In the genomic region with DNA sequence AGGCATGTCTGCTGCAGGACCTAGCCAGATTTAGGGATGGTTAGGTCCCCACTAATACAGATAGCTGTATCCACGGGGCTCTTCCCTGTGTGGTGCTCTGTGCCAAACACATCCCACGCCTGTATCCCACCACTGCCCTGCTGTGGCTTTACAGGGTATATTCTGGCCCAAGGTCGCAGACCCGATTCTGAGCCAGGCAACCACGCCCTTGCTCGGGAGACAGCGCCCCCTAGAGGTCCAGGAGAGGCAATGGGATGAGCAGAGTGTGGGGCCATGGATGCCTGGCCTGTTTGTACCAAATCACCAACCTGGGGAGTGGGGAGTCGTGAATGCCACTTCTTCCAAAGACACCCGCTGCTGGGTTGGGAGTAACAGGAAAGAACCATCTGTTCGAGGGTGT, we compare ENCODE assay signal across 9 mouse cellular contexts.
DNase-seq lines count a peak whose midpoint lies in the region; ATAC-seq and TF ChIP-seq lines count a peak whose summit lies in the region.
"Had no signal": no experiment of that assay in that cellular context is flagged by ENCODE, and none has a peak within 500 bp of the region (broad histone marks: within the 10 kb centered on the region; RNA-seq: fewer than 3 reads in every experiment).

No protein-coding gene starts in this region.

- H3K4me3 ChIP-seq in lung, adult 2 months (replicated peaks; ENCODE audit: extremely low read depth, low read depth, low read length), result no peak overlapping the region
- H3K4me3 ChIP-seq: neural tube, embryonic 13.5 days had no signal

- peak; percentile 68 to 87 for DNase-seq in adrenal gland, adult (ENCODE audit: inconsistent age in 2 of 2, low spot score in 1 of 2)
- no peak for DNase-seq in adrenal gland, adult 8-10 months
- DNase-seq in right cerebral cortex, adult 18-20 months, result peak; percentile 35
- DNase-seq in right cerebral cortex, postnatal 36 days (ENCODE audit: low spot score in 2 of 2), result no peak
- DNase-seq in cerebellum, postnatal 25 days, result peak; percentile 63 to 71
- peak; percentile 61 for DNase-seq in lung, adult 2 months
- peak; percentile 25 for DNase-seq in retina, postnatal 7 days (ENCODE audit: low read depth, low spot score)

- ATAC-seq in hematopoietic stem cell, adult 5-6 weeks (replicated peaks in 1 of 2; ENCODE audit: insufficient read depth in 1 of 2, low FRiP score in 2 of 2, low TSS enrichment in 1 of 2, low read depth in 1 of 2, poor library complexity in 2 of 2, severe bottlenecking in 2 of 2), result peak; percentile 48 to 68

- TF ChIP-seq CTCF in lung, adult 2 months (IDR thresholded peaks at IDR 0.05; ENCODE audit: insufficient read depth, low read length), result peak; percentile 66

- TF ChIP-seq POLR2A in lung, adult 2 months (IDR thresholded peaks at IDR 0.05; ENCODE audit: borderline replicate concordance, extremely low read depth, low read depth, low read length), result no peak

- 22% methylated on average over 10 of the region's 10 CpGs for WGBS in lung, adult 2 months

- no peaks in the 10 kb centered on the region for H3K4me1 ChIP-seq in lung, adult 2 months (ENCODE audit: control insufficient read depth, insufficient read depth, low read length)

Comparison
In these comparisons a context has a peak if more than half of its experiments do, and no peak if none do; other contexts are left out.
1. DNase-seq: peak in adrenal gland, adult (2 of 2), right cerebral cortex, adult 18-20 months (single experiment), cerebellum, postnatal 25 days (2 of 2), lung, adult 2 months (single experiment) and retina, postnatal 7 days (single experiment); none in adrenal gland, adult 8-10 months (single experiment) and right cerebral cortex, postnatal 36 days (0 of 2).